Mouse (Mus musculus) kidney, embryonic 15.5 days (tissue): ENCODE measurements around the gene Rabgap1. TPM values are rescaled to one million over a fixed set of nuclear protein-coding genes. Genes with fewer than 3 reads are reported as not detected.
A peak's percentile ranks its signal among the peaks of the same experiment; 100 is the strongest.

ENCODE experiments used
- ATAC-seq: fragments of 200-750 bp; cut with Nextera tagmentation; replicated peaks from 2 replicates; pipeline ENCODE4 v1.8.0; 2017; ENCODE audit warnings: moderate TSS enrichment; ENCODE audit not compliant: low FRiP score
- H3K27ac ChIP-seq: fragments of 300-500 bp; sonication (generic); 2 replicates; pipeline ENCODE4 v1.5.1; 2015; ENCODE audit warnings: mild to moderate bottlenecking, inconsistent platforms
- H3K27me3 ChIP-seq: fragments of 300-500 bp; sonication (generic); 2 replicates; pipeline ENCODE4 v1.6.1; 2015; ENCODE audit warnings: inconsistent platforms
- H3K36me3 ChIP-seq: fragments of 300-500 bp; sonication (generic); 2 replicates; pipeline ENCODE4 v1.6.1; 2015; ENCODE audit warnings: inconsistent platforms
- H3K4me1 ChIP-seq: fragments of 300-500 bp; sonication (generic); 2 replicates; pipeline ENCODE4 v1.6.1; 2015; ENCODE audit warnings: inconsistent platforms
- H3K4me2 ChIP-seq: fragments of 300-500 bp; sonication (generic); 2 replicates; pipeline ENCODE4 v1.6.1; 2015; ENCODE audit warnings: moderate library complexity, mild to moderate bottlenecking, inconsistent platforms
- H3K4me3 ChIP-seq: fragments of 300-500 bp; sonication (generic); replicated peaks from 2 replicates; pipeline ENCODE4 v1.5.1; 2015; ENCODE audit warnings: mild to moderate bottlenecking, inconsistent platforms
- H3K9ac ChIP-seq: fragments of 300-500 bp; sonication (generic); 2 replicates; pipeline ENCODE4 v1.6.1; 2015; ENCODE audit warnings: mild to moderate bottlenecking, inconsistent platforms
- H3K9me3 ChIP-seq: fragments of 300-500 bp; sonication (generic); replicated peaks from 2 replicates; pipeline ENCODE4 v1.6.1; 2016; ENCODE audit warnings: inconsistent platforms
- WGBS: fragments of 180-500 bp; shearing (Covaris S2); methylation state at CpG from one replicate; pipeline ENCODE4 v1.1.7; 2015; ENCODE audit warnings: mixed read lengths; 5-methylcytosine and 5-hydroxymethylcytosine counted together
- polyA plus RNA-seq: library from polyadenylated mRNA; unstranded; fragments of >200 nt; fragmentation: Nextera tagmentation; extraction: Ambion mirVana; gene quantifications from 2 replicates; pipeline ENCODE4 v1.2.1, GENCODE M21; 2015

The Rabgap1 gene
- polyA plus RNA-seq, 1 experiment from 2014 or later, result 41.5 TPM

DNA sequence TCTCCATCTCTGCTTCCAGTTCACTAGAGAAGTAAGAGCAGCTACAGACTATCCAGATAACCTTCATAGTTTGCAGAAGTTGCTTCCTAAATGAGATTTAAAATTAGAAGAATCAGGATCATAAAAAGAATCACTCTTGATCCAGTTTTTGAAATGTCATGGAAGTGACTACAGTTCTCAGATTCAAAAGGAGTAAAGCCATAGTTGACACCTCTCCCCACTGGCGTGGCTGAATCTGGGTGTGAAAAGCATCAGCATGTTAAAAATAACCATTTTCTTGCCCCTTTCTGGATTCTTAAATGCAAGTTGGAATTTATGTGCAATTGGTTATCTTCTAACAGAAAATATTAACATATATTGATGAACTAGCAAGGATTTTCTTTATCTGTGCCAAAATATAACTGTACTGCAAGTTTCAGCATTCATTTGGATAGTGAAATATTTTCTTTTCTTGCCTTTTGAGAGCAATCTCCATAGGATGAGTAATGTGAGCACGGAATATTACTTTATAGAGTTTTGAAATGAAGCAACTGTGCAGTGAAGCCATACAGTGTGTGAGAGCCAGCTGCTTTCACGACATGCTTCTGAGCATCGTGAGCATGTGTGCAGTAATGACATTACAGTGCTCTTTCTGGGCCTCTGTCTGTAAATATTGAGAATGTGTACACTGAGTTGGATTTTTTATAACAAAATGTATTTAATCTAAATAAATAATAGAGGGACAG, 75.6 kb downstream of the Rabgap1 start:
- no peak overlapping the region for H3K4me2 ChIP-seq
- no peak overlapping the region for H3K4me3 ChIP-seq
- no peak for ATAC-seq
- 87% methylated on average over 4 of the region's 4 CpGs for WGBS
- no peaks in the 10 kb centered on the region for H3K27me3 ChIP-seq
- H3K27ac ChIP-seq, result no peak overlapping the region
- peaks cover 27% of the 10 kb centered on the region for H3K36me3 ChIP-seq
- H3K9me3 ChIP-seq, result no peaks in the 10 kb centered on the region
- peaks cover 11% of the 10 kb centered on the region for H3K4me1 ChIP-seq
- H3K9ac ChIP-seq, result no peak overlapping the region

GRCm38 (mm10) chr2:37519286-37519640, 76.2 kb downstream of the Rabgap1 start:
- Histone ChIP-seq H3K36me3 (peaks cover 27% of the 10 kb centered on the region), H3K4me3 (no peak overlapping the region), H3K4me1 (peaks cover 11% of the 10 kb centered on the region), H3K27ac (no peak overlapping the region), H3K4me2 (no peak overlapping the region), H3K9ac (no peak overlapping the region), H3K9me3 (no peaks in the 10 kb centered on the region), H3K27me3 (no peaks in the 10 kb centered on the region)
- WGBS, result 94% methylated on average over 1 of the region's 1 CpGs
- ATAC-seq, result no peak

- no peaks in the 10 kb centered on the region for H3K4me1 ChIP-seq
- no peak overlapping the region for H3K27ac ChIP-seq
Measured at GRCm38 (mm10) chr2:37527587-37527986, 84.5 kb downstream of the Rabgap1 start.

GRCm38 (mm10) chr2:37529397-37529796, 86.3 kb downstream of the Rabgap1 start:
- WGBS, result 93% methylated on average over 2 of the region's 2 CpGs
- no peaks in the 10 kb centered on the region for H3K27me3 ChIP-seq

More at GRCm38 (mm10) chr2:37527587-37527986, 84.5 kb downstream of the Rabgap1 start:
- H3K4me3 ChIP-seq, result no peak overlapping the region
- H3K27me3 ChIP-seq, result no peaks in the 10 kb centered on the region
- no peak for ATAC-seq
- H3K4me2 ChIP-seq, result no peak overlapping the region
- H3K9ac ChIP-seq, result no peak overlapping the region
- H3K9me3 ChIP-seq, result no peaks in the 10 kb centered on the region
- peaks cover 10% of the 10 kb centered on the region; the same call in 1 of the 2 replicates for H3K36me3 ChIP-seq

DNA sequence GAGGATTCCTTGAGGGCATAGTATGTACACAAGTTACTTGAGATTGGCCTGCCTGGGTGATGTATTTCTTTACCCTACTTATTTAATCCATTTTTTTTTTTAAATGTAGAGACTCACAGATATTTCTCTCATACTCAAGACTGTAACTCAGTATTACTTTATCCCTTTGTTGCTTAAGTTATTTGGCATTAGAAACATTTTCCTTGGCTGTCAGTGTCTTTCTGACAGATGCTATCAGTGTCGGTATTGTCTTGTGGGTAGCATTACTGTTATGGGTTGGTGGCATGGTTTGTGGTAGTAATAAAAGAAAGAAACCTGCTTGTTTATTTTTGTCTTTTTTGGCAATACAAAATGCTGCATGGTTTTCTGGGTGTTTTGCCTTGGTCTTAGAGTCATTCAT, 87.7 kb downstream of the Rabgap1 start:
- Histone ChIP-seq H3K27ac (no peak overlapping the region), H3K9ac (no peak overlapping the region), H3K9me3 (no peaks in the 10 kb centered on the region), H3K27me3 (no peaks in the 10 kb centered on the region), H3K36me3 (peaks cover 34% of the 10 kb centered on the region), H3K4me1 (no peaks in the 10 kb centered on the region), H3K4me2 (no peak overlapping the region), H3K4me3 (no peak overlapping the region)
- 93% methylated on average over 1 of the region's 1 CpGs for WGBS
- no peak for ATAC-seq

More at GRCm38 (mm10) chr2:37529397-37529796, 86.3 kb downstream of the Rabgap1 start:
- Histone ChIP-seq H3K27ac (no peak overlapping the region), H3K36me3 (peaks cover 21% of the 10 kb centered on the region), H3K4me1 (no peaks in the 10 kb centered on the region), H3K9ac (no peak overlapping the region), H3K4me3 (no peak overlapping the region), H3K9me3 (no peaks in the 10 kb centered on the region), H3K4me2 (no peak overlapping the region)
- ATAC-seq, result no peak

DNA sequence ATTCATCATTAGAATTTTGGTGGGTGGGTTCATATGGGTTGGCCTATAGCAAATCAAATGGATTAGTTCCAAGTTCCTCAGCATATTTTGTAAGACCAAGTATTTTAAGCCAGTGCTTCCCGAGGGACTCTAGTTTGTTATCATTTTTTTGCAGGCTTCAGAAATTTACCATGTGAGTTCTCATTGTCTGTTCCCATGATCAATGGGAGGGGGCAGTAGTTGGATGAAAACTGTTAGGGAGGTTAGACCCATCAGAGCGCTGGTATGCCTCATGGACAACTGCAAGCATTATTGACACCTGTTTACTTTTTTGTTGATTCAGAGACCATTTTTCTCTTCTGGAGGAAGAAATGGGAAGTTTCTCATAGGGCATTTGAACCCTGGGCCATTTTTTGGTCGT, 88.6 kb downstream of the Rabgap1 start:
- Histone ChIP-seq H3K27me3 (no peaks in the 10 kb centered on the region), H3K36me3 (peaks cover 41% of the 10 kb centered on the region), H3K9ac (no peak overlapping the region), H3K4me3 (no peak overlapping the region), H3K9me3 (no peaks in the 10 kb centered on the region), H3K27ac (no peak overlapping the region), H3K4me2 (no peak overlapping the region), H3K4me1 (no peaks in the 10 kb centered on the region)
- ATAC-seq, result no peak
- 86% methylated on average over 3 of the region's 3 CpGs for WGBS

- no peak overlapping the region for H3K27ac ChIP-seq
- ATAC-seq, result peak; percentile 49; the same call in 1 of the 2 replicates
- WGBS, result 91% methylated on average over 1 of the region's 1 CpGs
- H3K27me3 ChIP-seq, result no peaks in the 10 kb centered on the region
- H3K9ac ChIP-seq, result no peak overlapping the region
- H3K9me3 ChIP-seq, result no peaks in the 10 kb centered on the region; the same call in 1 of the 2 replicates
- H3K4me2 ChIP-seq, result no peak overlapping the region
- no peaks in the 10 kb centered on the region for H3K4me1 ChIP-seq
- no peak overlapping the region for H3K4me3 ChIP-seq
- peaks cover 89% of the 10 kb centered on the region for H3K36me3 ChIP-seq
Measured at GRCm38 (mm10) chr2:37549346-37550012, 106.4 kb downstream of the Rabgap1 start.

- H3K4me1 ChIP-seq, result no peaks in the 10 kb centered on the region
- no peak overlapping the region for H3K4me2 ChIP-seq
- no peaks in the 10 kb centered on the region for H3K27me3 ChIP-seq
- no peak overlapping the region for H3K27ac ChIP-seq
- H3K9ac ChIP-seq, result no peak overlapping the region
- H3K4me3 ChIP-seq, result no peak overlapping the region
- 68% methylated on average over 2 of the region's 2 CpGs for whole genome bisulfite sequencing
- peaks cover 95% of the 10 kb centered on the region for H3K36me3 ChIP-seq
- ATAC-seq, result no peak
- no peaks in the 10 kb centered on the region; the same call in 1 of the 2 replicates for H3K9me3 ChIP-seq
Measured at GRCm38 (mm10) chr2:37556366-37556765, 113.3 kb downstream of the Rabgap1 start.

DNA sequence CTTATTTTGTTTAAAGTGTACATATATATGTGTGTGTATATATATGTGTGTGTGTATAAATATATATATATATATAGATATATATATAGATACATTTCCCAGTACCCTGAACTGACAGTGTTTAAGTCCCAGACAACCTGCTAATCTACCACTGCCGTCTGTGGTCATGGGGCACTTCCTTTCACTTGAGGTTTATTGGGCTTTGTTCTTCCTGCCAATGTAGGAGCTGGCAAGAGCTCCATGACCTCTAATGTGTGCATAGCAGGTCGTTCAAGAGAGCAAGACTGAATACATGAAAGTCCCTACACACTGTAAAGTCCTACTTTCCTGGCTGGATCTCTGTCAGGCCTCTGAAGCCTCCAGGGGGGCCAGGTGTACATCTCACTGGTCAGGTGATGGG, 122.5 kb downstream of the Rabgap1 start:
- 65% methylated on average over 2 of the region's 2 CpGs for WGBS
- Histone ChIP-seq H3K27ac (no peak overlapping the region), H3K36me3 (peaks cover 87% of the 10 kb centered on the region), H3K4me3 (no peak overlapping the region), H3K9ac (no peak overlapping the region), H3K9me3 (no peaks in the 10 kb centered on the region), H3K4me1 (no peaks in the 10 kb centered on the region), H3K4me2 (no peak overlapping the region), H3K27me3 (no peaks in the 10 kb centered on the region)
- ATAC-seq, result no peak

- Histone ChIP-seq H3K9me3 (no peaks in the 10 kb centered on the region), H3K4me2 (no peak overlapping the region), H3K4me3 (no peak overlapping the region), H3K27ac (no peak overlapping the region), H3K9ac (no peak overlapping the region), H3K4me1 (no peaks in the 10 kb centered on the region), H3K27me3 (no peaks in the 10 kb centered on the region), H3K36me3 (peaks cover 83% of the 10 kb centered on the region)
- ATAC-seq, result no peak
- 81% methylated on average over 1 of the region's 1 CpGs for WGBS
Measured at GRCm38 (mm10) chr2:37566035-37566434, 123.0 kb downstream of the Rabgap1 start.

DNA sequence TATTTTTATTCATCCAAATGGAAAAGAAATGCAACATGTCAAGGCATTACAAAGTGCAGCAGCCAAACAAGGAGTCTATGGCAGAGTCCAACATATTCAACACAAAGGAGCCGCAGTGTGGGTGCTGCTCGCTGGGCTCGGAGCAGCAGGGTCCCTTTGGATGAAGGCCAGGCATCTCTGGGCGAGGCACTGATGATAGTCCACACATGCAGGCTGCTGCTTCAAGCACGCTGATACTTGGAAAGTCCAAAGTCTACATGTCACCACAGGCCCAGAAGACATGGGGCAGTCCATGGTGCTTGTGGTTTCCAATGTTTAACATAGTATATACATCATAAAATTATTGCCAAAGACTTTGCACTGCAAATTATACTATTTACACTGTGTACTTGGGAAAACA, 126.8 kb downstream of the Rabgap1 start:
- no peaks in the 10 kb centered on the region for H3K27me3 ChIP-seq
- H3K9me3 ChIP-seq, result no peaks in the 10 kb centered on the region
- H3K4me3 ChIP-seq, result no peak overlapping the region
- no peak overlapping the region for H3K9ac ChIP-seq
- 90% methylated on average over 5 of the region's 5 CpGs for WGBS
- H3K27ac ChIP-seq, result no peak overlapping the region
- peaks cover 50% of the 10 kb centered on the region for H3K36me3 ChIP-seq
- no peak overlapping the region for H3K4me2 ChIP-seq
- no peak for ATAC-seq
- H3K4me1 ChIP-seq, result no peaks in the 10 kb centered on the region

GRCm38 (mm10) chr2:37570703-37571102, 127.6 kb downstream of the Rabgap1 start:
- Histone ChIP-seq H3K27ac (peak overlapping the region; percentile 46; the same call in 1 of the 2 replicates), H3K36me3 (peaks cover 42% of the 10 kb centered on the region), H3K4me2 (no peak overlapping the region), H3K27me3 (no peaks in the 10 kb centered on the region), H3K4me3 (no peak overlapping the region), H3K9me3 (no peaks in the 10 kb centered on the region), H3K9ac (no peak overlapping the region), H3K4me1 (no peaks in the 10 kb centered on the region)
- peak; percentile 86 for ATAC-seq
- 66% methylated on average over 2 of the region's 2 CpGs for WGBS
